Mouse (Mus musculus) lung, embryonic 14.5 days (tissue): Measurements from ENCODE around the gene Il2rb. TPM values are rescaled to one million over a fixed set of nuclear protein-coding genes. Genes with fewer than 3 reads are reported as not detected.

ENCODE experiments used
- ATAC-seq: fragments of 200-750 bp; cut with Nextera tagmentation; 2 replicates; pipeline ENCODE4 v1.8.0; 2017; ENCODE audit warnings: mild to moderate bottlenecking, moderate TSS enrichment, moderate library complexity; ENCODE audit not compliant: insufficient read depth
- DNase-seq: peaks from one replicate; pipeline ENCODE4 v3.0.0-alpha.2; 2015
- H3K27ac ChIP-seq: fragments of 300-500 bp; sonication (generic); 2 replicates; pipeline ENCODE4 v1.5.1; 2014; ENCODE audit warnings: low read depth, mild to moderate bottlenecking, moderate library complexity
- H3K27me3 ChIP-seq: fragments of 300-500 bp; sonication (generic); 2 replicates; pipeline ENCODE4 v1.6.1; 2014; ENCODE audit warnings: low read length, control low read depth; ENCODE audit not compliant: insufficient read depth
- H3K36me3 ChIP-seq: fragments of 300-500 bp; sonication (generic); 2 replicates; pipeline ENCODE4 v1.6.1; 2014; ENCODE audit warnings: control low read depth; ENCODE audit not compliant: insufficient read depth
- H3K4me1 ChIP-seq: fragments of 300-500 bp; sonication (generic); 2 replicates; pipeline ENCODE4 v1.6.1; 2014; ENCODE audit warnings: antibody characterized with exemption, control low read depth; ENCODE audit not compliant: insufficient read depth
- H3K4me2 ChIP-seq: fragments of 300-500 bp; sonication (generic); 2 replicates; pipeline ENCODE4 v1.6.1; 2014; ENCODE audit warnings: mild to moderate bottlenecking
- H3K4me3 ChIP-seq: fragments of 300-500 bp; sonication (generic); 2 replicates; pipeline ENCODE4 v1.5.1; 2014; ENCODE audit warnings: low read depth, low read length
- H3K9ac ChIP-seq: fragments of 300-500 bp; sonication (generic); 2 replicates; pipeline ENCODE4 v1.6.1; 2014
- H3K9me3 ChIP-seq: fragments of 300-500 bp; sonication (generic); 2 replicates; pipeline ENCODE4 v1.6.1; 2016; ENCODE audit warnings: low read depth, low read length, control low read depth
- CTCF ChIP-seq: IDR thresholded peaks from 2 replicates; pipeline ENCODE4 v1.5.1; 2016; ENCODE audit warnings: antibody characterized with exemption, low read depth
- WGBS: fragments of 180-500 bp; shearing (Covaris S2); extraction: QIAGEN DNeasy Blood & Tissue Kit; methylation state at CpG from one replicate; pipeline ENCODE4 v1.1.7; 2014; 5-methylcytosine and 5-hydroxymethylcytosine counted together
- polyA plus RNA-seq: library from polyadenylated mRNA; unstranded; fragments of >200 nt; fragmentation: Nextera tagmentation; extraction: Ambion mirVana; gene quantifications from 2 replicates; pipeline ENCODE4 v1.2.1, GENCODE M21; 2014

Gene Il2rb
- polyA plus RNA-seq, 1 experiment from 2014 or later: 0.12 TPM

GRCm38 (mm10) chr15:78510121-78510576, 15.1 kb upstream of the Il2rb start:
- H3K9me3 ChIP-seq: no peaks in the 10 kb centered on the region
- H3K36me3 ChIP-seq: no peaks in the 10 kb centered on the region
- no peak overlapping the region; the same call in 1 of the 2 replicates for H3K9ac ChIP-seq
- H3K4me2 ChIP-seq: no peak overlapping the region
- 0 out of 2 replicates have a peak, but pooled peaks cover 3% of the 10 kb centered on the region for H3K4me1 ChIP-seq
- DNase-seq: no peak
- no peak for ATAC-seq
- 65% methylated on average over 8 of the region's 8 CpGs for WGBS
- no peaks in the 10 kb centered on the region for H3K27me3 ChIP-seq
- peak overlapping the region; percentile 24; the same call in 1 of the 2 replicates for H3K27ac ChIP-seq
- TF ChIP-seq CTCF: no peak
- H3K4me3 ChIP-seq: no peak overlapping the region

GRCm38 (mm10) chr15:78509297-78509899, 14.3 kb upstream of the Il2rb start:
- no peak overlapping the region for H3K4me2 ChIP-seq
- H3K4me1 ChIP-seq: 0 out of 2 replicates have a peak, but pooled peaks cover 3% of the 10 kb centered on the region
- no peaks in the 10 kb centered on the region for H3K27me3 ChIP-seq
- no peaks in the 10 kb centered on the region for H3K9me3 ChIP-seq
- no peak for TF ChIP-seq CTCF
- H3K27ac ChIP-seq: no peak overlapping the region
- no peaks in the 10 kb centered on the region for H3K36me3 ChIP-seq
- 41% methylated on average over 12 of the region's 12 CpGs for WGBS
- peak overlapping the region; percentile 29; the same call in 1 of the 2 replicates for H3K9ac ChIP-seq
- no peak overlapping the region for H3K4me3 ChIP-seq
- ATAC-seq: peak; percentile 41; the same call in 1 of the 2 replicates
- peak; percentile 56 for DNase-seq

- Histone ChIP-seq H3K9ac (no peak overlapping the region), H3K4me2 (no peak overlapping the region), H3K36me3 (no peaks in the 10 kb centered on the region), H3K9me3 (no peaks in the 10 kb centered on the region), H3K27ac (no peak overlapping the region), H3K4me1 (0 out of 2 replicates have a peak, but pooled peaks cover 3% of the 10 kb centered on the region), H3K27me3 (no peaks in the 10 kb centered on the region), H3K4me3 (no peak overlapping the region)
- ATAC-seq: no peak
- WGBS: 56% methylated on average over 7 of the region's 7 CpGs
- DNase-seq: no peak
- no peak for TF ChIP-seq CTCF
These were observed 13.4 kb upstream of the Il2rb start for GRCm38 (mm10) chr15:78508443-78508842.

GRCm38 (mm10) chr15:78505541-78505940, 10.5 kb upstream of the Il2rb start:
- Histone ChIP-seq H3K9ac (no peak overlapping the region), H3K4me3 (no peak overlapping the region), H3K9me3 (no peaks in the 10 kb centered on the region), H3K27me3 (no peaks in the 10 kb centered on the region), H3K4me1 (0 out of 2 replicates have a peak, but pooled peaks cover 3% of the 10 kb centered on the region), H3K4me2 (no peak overlapping the region), H3K36me3 (no peaks in the 10 kb centered on the region), H3K27ac (no peak overlapping the region)
- no peak for TF ChIP-seq CTCF
- ATAC-seq (no peak), DNase-seq (no peak)
- WGBS: 76% methylated on average over 3 of the region's 3 CpGs

GRCm38 (mm10) chr15:78504816-78505215, 9.7 kb upstream of the Il2rb start:
- Histone ChIP-seq H3K4me2 (no peak overlapping the region), H3K36me3 (no peaks in the 10 kb centered on the region), H3K9ac (no peak overlapping the region), H3K27me3 (no peaks in the 10 kb centered on the region), H3K9me3 (no peaks in the 10 kb centered on the region), H3K4me3 (no peak overlapping the region), H3K4me1 (no peaks in the 10 kb centered on the region), H3K27ac (no peak overlapping the region)
- TF ChIP-seq CTCF: no peak
- no peak for ATAC-seq
- 87% methylated on average over 5 of the region's 5 CpGs for WGBS
- DNase-seq: no peak

GRCm38 (mm10) chr15:78504013-78504412, 8.9 kb upstream of the Il2rb start:
- H3K9me3 ChIP-seq: no peaks in the 10 kb centered on the region
- H3K4me3 ChIP-seq: no peak overlapping the region
- no peak for TF ChIP-seq CTCF
- H3K9ac ChIP-seq: no peak overlapping the region
- DNase-seq (no peak), ATAC-seq (no peak)
- no peak overlapping the region for H3K4me2 ChIP-seq
- 73% methylated on average over 1 of the region's 1 CpGs for WGBS
- no peaks in the 10 kb centered on the region for H3K36me3 ChIP-seq
- H3K27me3 ChIP-seq: no peaks in the 10 kb centered on the region
- no peak overlapping the region for H3K27ac ChIP-seq
- H3K4me1 ChIP-seq: no peaks in the 10 kb centered on the region

- Histone ChIP-seq H3K27ac (no peak overlapping the region), H3K27me3 (no peaks in the 10 kb centered on the region), H3K4me1 (no peaks in the 10 kb centered on the region), H3K9ac (no peak overlapping the region), H3K36me3 (no peaks in the 10 kb centered on the region), H3K9me3 (no peaks in the 10 kb centered on the region), H3K4me3 (no peak overlapping the region), H3K4me2 (no peak overlapping the region)
- no peak for ATAC-seq
- no peak for TF ChIP-seq CTCF
- 59% methylated on average over 18 of the region's 18 CpGs for WGBS
- no peak for DNase-seq
These were observed 7.5 kb upstream of the Il2rb start for GRCm38 (mm10) chr15:78502437-78503132.
